Mouse (Mus musculus) olfactory bulb, adult 2 months (tissue): ENCODE results near the gene Aim2.

Experiments
- CTCF ChIP-seq: fragments of 200-500 bp; IDR thresholded peaks from 2 replicates; pipeline ENCODE4 v1.5.1; 2012; ENCODE audit warnings: low read depth, mild to moderate bottlenecking, low read length, moderate library complexity; ENCODE audit not compliant: insufficient read depth
- POLR2A ChIP-seq: fragments of 200-500 bp; IDR thresholded peaks from 2 replicates; pipeline ENCODE4 v1.6.1; 2012; ENCODE audit warnings: mild to moderate bottlenecking, low read depth, low read length, moderate library complexity; ENCODE audit not compliant: insufficient read depth

GRCm38 (mm10) chr1:173366701-173367355, 16.1 kb downstream of the Aim2 start:
- TF ChIP-seq CTCF (no peak), POLR2A (no peak)
